Mouse (Mus musculus): ENCODE measurements at regions not wholly inside any gene's neighbourhood (a gene's known extent, or its start where the extent isn't known, plus 50 kb on each side); places are given as distances from the start of the nearest gene placed in this dataset.

- in situ Hi-C loops (cut with MboI, MseI) = no loop called here
Measured at GRCm38 (mm10) chr13:60007031-60007430, 170.1 kb downstream of the Gas1 start.

GRCm38 (mm10) chr13:60004611-60005010 is 172.6 kb downstream of the Gas1 start:
- in situ Hi-C loops (cut with MboI, MseI) = no loop called here

- in situ Hi-C loops (cut with MboI, MseI) = no loop called here
Measured at GRCm38 (mm10) chr13:60002098-60002497, 175.1 kb downstream of the Gas1 start.

- in situ Hi-C loops (cut with MboI, MseI) = no loop called here
Measured at GRCm38 (mm10) chr13:60001637-60002036, 175.5 kb downstream of the Gas1 start.

- in situ Hi-C loops (cut with MboI, MseI) = no loop called here
Measured at GRCm38 (mm10) chr13:60000618-60001347, 176.4 kb downstream of the Gas1 start.

GRCm38 (mm10) chr13:59997431-59997830 is 174.5 kb upstream of the Tut7 start:
- in situ Hi-C loops (cut with MboI, MseI) = no loop called here

- in situ Hi-C loops (cut with MboI, MseI) = no loop called here
Measured at GRCm38 (mm10) chr13:59996146-59996814, 173.3 kb upstream of the Tut7 start.

- in situ Hi-C loops (cut with MboI, MseI) = no loop called here
Measured at GRCm38 (mm10) chr13:59992780-59993501, 170.0 kb upstream of the Tut7 start.

GRCm38 (mm10) chr13:59992346-59992745 is 169.4 kb upstream of the Tut7 start:
- in situ Hi-C loops (cut with MboI, MseI) = no loop called here

- in situ Hi-C loops (cut with MboI, MseI) = no loop called here
Measured at GRCm38 (mm10) chr13:59990402-59991280, 167.7 kb upstream of the Tut7 start.

GRCm38 (mm10) chr13:59988393-59988965 is 165.5 kb upstream of the Tut7 start:
- in situ Hi-C loops (cut with MboI, MseI) = no loop called here

- in situ Hi-C loops (cut with MboI, MseI) = no loop called here
Measured at GRCm38 (mm10) chr13:59976425-59976824, 153.5 kb upstream of the Tut7 start.

- in situ Hi-C loops (cut with MboI, MseI) = no loop called here
Measured at GRCm38 (mm10) chr13:59972093-59972427, 149.1 kb upstream of the Tut7 start.

GRCm38 (mm10) chr13:59971231-59972092 is 148.5 kb upstream of the Tut7 start:
- in situ Hi-C loops (cut with MboI, MseI) = no loop called here

- in situ Hi-C loops (cut with MboI, MseI) = no loop called here
Measured at GRCm38 (mm10) chr13:59970430-59970829, 147.5 kb upstream of the Tut7 start.

- in situ Hi-C loops (cut with MboI, MseI) = no loop called here
Measured at GRCm38 (mm10) chr13:59969484-59969883, 146.5 kb upstream of the Tut7 start.

- in situ Hi-C loops (cut with MboI, MseI) = no loop called here
Measured at GRCm38 (mm10) chr13:59968584-59969240, 145.8 kb upstream of the Tut7 start.

GRCm38 (mm10) chr13:59966535-59967255 is 143.7 kb upstream of the Tut7 start:
- in situ Hi-C loops (cut with MboI, MseI) = no loop called here

GRCm38 (mm10) chr13:59964981-59965380 is 142.0 kb upstream of the Tut7 start:
- in situ Hi-C loops (cut with MboI, MseI) = no loop called here

Measured in regulatory T cell (primary cell).